Mouse (Mus musculus): ENCODE data around the gene Smc3. TPM values are rescaled to one million over a fixed set of nuclear protein-coding genes. Genes with fewer than 3 reads are reported as not detected.
"Not testable (repeated sequence)": the region's sequence is repeated elsewhere in the genome, so short reads cannot be mapped to it uniquely, and the experiment has no call there.

Gene Smc3
- polyA plus RNA-seq, 1 experiment from 2014 or later: 60.2 TPM

DNA sequence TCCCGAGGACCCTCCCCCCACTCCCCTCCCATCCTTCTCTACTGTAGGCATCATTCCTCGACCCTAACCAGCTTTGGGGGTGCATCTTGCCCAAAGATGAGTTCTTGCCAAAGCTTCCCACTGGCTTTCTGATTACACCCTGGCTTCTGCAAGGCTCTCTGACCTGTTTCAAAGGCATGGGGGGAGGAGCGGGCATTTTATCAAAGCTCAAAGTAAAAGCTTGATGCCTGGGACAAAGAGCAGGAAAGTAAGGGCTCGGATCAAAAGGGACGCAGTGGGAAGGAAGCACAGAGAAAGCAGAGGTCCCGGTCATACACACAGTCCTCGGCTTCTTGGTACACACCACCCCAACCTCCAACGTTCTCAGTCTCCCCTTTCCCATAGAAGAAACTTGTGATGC lies 26.1 kb upstream of the Smc3 start:
- no peak overlapping the region for H3K4me3 ChIP-seq (replicated peaks; ENCODE audit: low read length)
- ATAC-seq (ENCODE audit: insufficient read depth, low FRiP score): no peak
- no peak overlapping the region for H3K4me2 ChIP-seq (ENCODE audit: low read depth, low read length)
- H3K27ac ChIP-seq (ENCODE audit: low read length): no peak overlapping the region
- H3K27me3 ChIP-seq (ENCODE audit: control insufficient read depth, insufficient read depth, low read length): no peaks in the 10 kb centered on the region
- no peaks in the 10 kb centered on the region for H3K9me3 ChIP-seq (replicated peaks; ENCODE audit: control insufficient read depth, low read length)
- H3K4me1 ChIP-seq (ENCODE audit: control insufficient read depth, insufficient read depth, low read length): 0 out of 2 replicates have a peak, but pooled peaks cover 6% of the 10 kb centered on the region
- no peaks in the 10 kb centered on the region for H3K36me3 ChIP-seq (ENCODE audit: control insufficient read depth, insufficient read depth, low read length)
- 66% methylated on average over 8 of the region's 8 CpGs for WGBS
- H3K9ac ChIP-seq (ENCODE audit: low read length): no peak overlapping the region

DNA sequence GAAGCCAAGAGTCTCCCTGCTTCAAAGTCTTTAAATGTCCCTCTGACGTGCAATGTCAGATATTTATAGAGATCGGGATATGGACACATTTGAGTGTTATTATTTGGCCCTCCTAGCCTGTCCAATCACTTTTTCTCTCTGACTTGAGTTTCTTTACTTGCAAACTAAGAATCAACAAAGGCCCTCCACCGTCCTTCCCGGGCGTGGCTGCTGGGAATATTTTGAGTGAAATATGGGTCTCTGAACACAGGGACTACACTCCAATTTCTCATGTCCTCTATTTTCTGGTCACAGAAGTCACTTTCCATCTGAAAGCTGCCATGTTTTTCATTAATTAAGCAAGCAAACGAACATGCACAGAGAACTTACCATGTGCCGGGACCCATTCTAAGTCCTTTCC lies 25.7 kb upstream of the Smc3 start:
- H3K27ac ChIP-seq (ENCODE audit: low read length): no peak overlapping the region
- H3K4me3 ChIP-seq (replicated peaks; ENCODE audit: low read length): no peak overlapping the region
- H3K4me1 ChIP-seq (ENCODE audit: control insufficient read depth, insufficient read depth, low read length): 0 out of 2 replicates have a peak, but pooled peaks cover 6% of the 10 kb centered on the region
- H3K9me3 ChIP-seq (replicated peaks; ENCODE audit: control insufficient read depth, low read length): no peaks in the 10 kb centered on the region
- ATAC-seq (ENCODE audit: insufficient read depth, low FRiP score): no peak
- no peaks in the 10 kb centered on the region for H3K36me3 ChIP-seq (ENCODE audit: control insufficient read depth, insufficient read depth, low read length)
- H3K4me2 ChIP-seq (ENCODE audit: low read depth, low read length): no peak overlapping the region
- H3K9ac ChIP-seq (ENCODE audit: low read length): no peak overlapping the region
- 81% methylated on average over 7 of the region's 7 CpGs for WGBS
- H3K27me3 ChIP-seq (ENCODE audit: control insufficient read depth, insufficient read depth, low read length): no peaks in the 10 kb centered on the region

- ATAC-seq (ENCODE audit: insufficient read depth, low FRiP score): no peak
- no peaks in the 10 kb centered on the region for H3K27me3 ChIP-seq (ENCODE audit: control insufficient read depth, insufficient read depth, low read length)
- 0 out of 2 replicates have a peak, but pooled peaks cover 6% of the 10 kb centered on the region for H3K4me1 ChIP-seq (ENCODE audit: control insufficient read depth, insufficient read depth, low read length)
- no peak overlapping the region for H3K27ac ChIP-seq (ENCODE audit: low read length)
- H3K4me2 ChIP-seq (ENCODE audit: low read depth, low read length): no peak overlapping the region
- no peak overlapping the region for H3K9ac ChIP-seq (ENCODE audit: low read length)
- H3K4me3 ChIP-seq (replicated peaks; ENCODE audit: low read length): no peak overlapping the region
- H3K36me3 ChIP-seq (ENCODE audit: control insufficient read depth, insufficient read depth, low read length): no peaks in the 10 kb centered on the region
- no peaks in the 10 kb centered on the region for H3K9me3 ChIP-seq (replicated peaks; ENCODE audit: control insufficient read depth, low read length)
- 75% methylated on average over 4 of the region's 4 CpGs for WGBS
Observed at GRCm38 (mm10) chr19:53575296-53576010, 24.7 kb upstream of the Smc3 start.

- 0 out of 2 replicates have a peak, but pooled peaks cover 6% of the 10 kb centered on the region for H3K4me1 ChIP-seq (ENCODE audit: control insufficient read depth, insufficient read depth, low read length)
- no peaks in the 10 kb centered on the region for H3K9me3 ChIP-seq (replicated peaks; ENCODE audit: control insufficient read depth, low read length)
- 63% methylated on average over 7 of the region's 7 CpGs for WGBS
- no peak overlapping the region for H3K9ac ChIP-seq (ENCODE audit: low read length)
- no peak overlapping the region for H3K4me3 ChIP-seq (replicated peaks; ENCODE audit: low read length)
- no peaks in the 10 kb centered on the region for H3K36me3 ChIP-seq (ENCODE audit: control insufficient read depth, insufficient read depth, low read length)
- no peak overlapping the region for H3K4me2 ChIP-seq (ENCODE audit: low read depth, low read length)
- no peaks in the 10 kb centered on the region for H3K27me3 ChIP-seq (ENCODE audit: control insufficient read depth, insufficient read depth, low read length)
- no peak overlapping the region for H3K27ac ChIP-seq (ENCODE audit: low read length)
- no peak for ATAC-seq (ENCODE audit: insufficient read depth, low FRiP score)
Observed at GRCm38 (mm10) chr19:53576061-53576460, 24.1 kb upstream of the Smc3 start.

- 57% methylated on average over 11 of the region's 11 CpGs for WGBS
- no peak overlapping the region for H3K27ac ChIP-seq (ENCODE audit: low read length)
Observed at GRCm38 (mm10) chr19:53577025-53577800, 23.0 kb upstream of the Smc3 start.

DNA sequence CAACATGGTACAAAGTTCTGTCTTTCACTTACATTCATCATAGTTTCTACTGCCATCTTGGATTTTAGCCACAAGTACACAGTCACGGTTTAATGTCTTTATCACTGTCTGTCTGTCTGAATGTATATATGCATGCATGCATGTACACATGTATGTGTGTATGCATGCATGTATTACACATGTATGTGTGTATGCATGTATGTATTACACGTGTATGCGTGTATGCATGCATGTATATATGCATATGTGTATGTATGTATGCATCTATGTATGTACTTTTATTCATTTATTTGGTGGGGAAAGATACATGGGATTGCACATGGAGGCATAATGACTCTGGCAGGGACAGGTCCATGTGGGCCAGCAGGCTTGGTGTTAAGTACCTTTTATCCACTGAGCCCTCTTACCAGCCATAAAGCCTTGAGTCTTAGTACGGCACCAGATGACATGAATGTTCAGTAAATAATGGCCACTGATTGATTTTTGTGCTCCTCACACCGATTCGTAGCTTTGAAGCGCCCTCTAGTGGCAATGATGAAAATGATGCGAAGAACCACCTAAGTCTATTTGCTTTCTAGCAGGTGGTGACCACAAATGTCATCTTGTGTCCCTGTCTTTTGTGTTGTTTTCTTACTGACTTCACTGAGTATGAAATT lies 21.5 kb upstream of the Smc3 start:
- 0 out of 2 replicates have a peak, but pooled peaks have one; percentile 23 for ATAC-seq (ENCODE audit: insufficient read depth, low FRiP score)
- H3K4me2 ChIP-seq (ENCODE audit: low read depth, low read length): no peak overlapping the region
- H3K4me3 ChIP-seq (replicated peaks; ENCODE audit: low read length): no peak overlapping the region
- H3K36me3 ChIP-seq (ENCODE audit: control insufficient read depth, insufficient read depth, low read length): no peaks in the 10 kb centered on the region
- no peaks in the 10 kb centered on the region for H3K27me3 ChIP-seq (ENCODE audit: control insufficient read depth, insufficient read depth, low read length)
- 9% methylated on average over 8 of the region's 8 CpGs for WGBS
- H3K9ac ChIP-seq (ENCODE audit: low read length): no peak overlapping the region
- 0 out of 2 replicates have a peak, but pooled peaks cover 2% of the 10 kb centered on the region for H3K4me1 ChIP-seq (ENCODE audit: control insufficient read depth, insufficient read depth, low read length)
- no peak overlapping the region for H3K27ac ChIP-seq (ENCODE audit: low read length)
- H3K9me3 ChIP-seq (replicated peaks; ENCODE audit: control insufficient read depth, low read length): no peaks in the 10 kb centered on the region

More at GRCm38 (mm10) chr19:53577025-53577800, 23.0 kb upstream of the Smc3 start:
- H3K4me3 ChIP-seq (replicated peaks; ENCODE audit: low read length): no peak overlapping the region
- H3K36me3 ChIP-seq (ENCODE audit: control insufficient read depth, insufficient read depth, low read length): no peaks in the 10 kb centered on the region
- H3K27me3 ChIP-seq (ENCODE audit: control insufficient read depth, insufficient read depth, low read length): no peaks in the 10 kb centered on the region
- no peaks in the 10 kb centered on the region for H3K9me3 ChIP-seq (replicated peaks; ENCODE audit: control insufficient read depth, low read length)
- no peak overlapping the region for H3K9ac ChIP-seq (ENCODE audit: low read length)
- ATAC-seq (ENCODE audit: insufficient read depth, low FRiP score): no peak
- H3K4me2 ChIP-seq (ENCODE audit: low read depth, low read length): no peak overlapping the region
- H3K4me1 ChIP-seq (ENCODE audit: control insufficient read depth, insufficient read depth, low read length): 0 out of 2 replicates have a peak, but pooled peaks cover 6% of the 10 kb centered on the region

DNA sequence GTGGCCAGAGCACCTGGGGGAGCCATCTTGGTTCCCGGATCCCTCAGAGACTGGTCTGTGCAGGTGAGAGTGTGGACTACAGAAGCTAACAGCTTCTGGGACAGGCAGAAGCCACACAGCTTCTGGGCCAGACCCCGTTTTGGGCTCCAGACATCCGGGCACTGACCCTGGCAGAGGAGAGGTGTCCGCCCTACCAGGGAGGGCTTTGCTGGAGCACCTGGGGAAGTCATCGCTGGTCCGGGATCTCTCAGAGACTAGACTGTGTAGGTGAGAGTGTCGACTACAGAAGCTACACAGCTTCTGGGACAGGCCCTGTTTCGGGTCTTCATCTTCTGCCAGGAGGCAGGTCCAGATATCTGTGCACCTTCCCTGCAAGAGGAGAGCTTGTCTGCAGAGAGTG lies 19.9 kb upstream of the Smc3 start:
- not testable (repeated sequence) for H3K27me3 ChIP-seq (ENCODE audit: control insufficient read depth, insufficient read depth, low read length); H3K27ac ChIP-seq (ENCODE audit: low read length); H3K4me3 ChIP-seq (replicated peaks; ENCODE audit: low read length); H3K9ac ChIP-seq (ENCODE audit: low read length); H3K4me1 ChIP-seq (ENCODE audit: control insufficient read depth, insufficient read depth, low read length); H3K36me3 ChIP-seq (ENCODE audit: control insufficient read depth, insufficient read depth, low read length); H3K4me2 ChIP-seq (ENCODE audit: low read depth, low read length); ATAC-seq (ENCODE audit: insufficient read depth, low FRiP score)
- H3K9me3 ChIP-seq (replicated peaks; ENCODE audit: control insufficient read depth, low read length): peaks cover 13% of the 10 kb centered on the region
- 86% methylated on average over 8 of the region's 8 CpGs for WGBS

GRCm38 (mm10) chr19:53587686-53588085 lies 12.5 kb upstream of the Smc3 start:
- H3K9me3 ChIP-seq (replicated peaks; ENCODE audit: control insufficient read depth, low read length): peaks cover 16% of the 10 kb centered on the region
- H3K36me3 ChIP-seq (ENCODE audit: control insufficient read depth, insufficient read depth, low read length); H3K9ac ChIP-seq (ENCODE audit: low read length); H3K27me3 ChIP-seq (ENCODE audit: control insufficient read depth, insufficient read depth, low read length); ATAC-seq (ENCODE audit: insufficient read depth, low FRiP score); H3K4me3 ChIP-seq (replicated peaks; ENCODE audit: low read length); H3K27ac ChIP-seq (ENCODE audit: low read length); H3K4me1 ChIP-seq (ENCODE audit: control insufficient read depth, insufficient read depth, low read length); H3K4me2 ChIP-seq (ENCODE audit: low read depth, low read length): not testable (repeated sequence)
- WGBS: 84% methylated on average over 3 of the region's 3 CpGs

GRCm38 (mm10) chr19:53588968-53589367 lies 11.2 kb upstream of the Smc3 start, which contains the start of gene Nutf2-ps1:
Gene Nutf2-ps1, minus strand, starts transcription at chr19:53589068.
- H3K36me3 ChIP-seq (ENCODE audit: control insufficient read depth, insufficient read depth, low read length); H3K4me3 ChIP-seq (replicated peaks; ENCODE audit: low read length); H3K4me2 ChIP-seq (ENCODE audit: low read depth, low read length); H3K9ac ChIP-seq (ENCODE audit: low read length); H3K27me3 ChIP-seq (ENCODE audit: control insufficient read depth, insufficient read depth, low read length); ATAC-seq (ENCODE audit: insufficient read depth, low FRiP score); H3K27ac ChIP-seq (ENCODE audit: low read length); H3K4me1 ChIP-seq (ENCODE audit: control insufficient read depth, insufficient read depth, low read length): not testable (repeated sequence)
- peaks cover 16% of the 10 kb centered on the region for H3K9me3 ChIP-seq (replicated peaks; ENCODE audit: control insufficient read depth, low read length)
- 97% methylated on average over 7 of the region's 7 CpGs for WGBS
